Mouse (Mus musculus): Measurements from ENCODE around the gene Khnyn. TPM values are rescaled to one million over a fixed set of nuclear protein-coding genes. Genes with fewer than 3 reads are reported as not detected.

Gene Khnyn
- polyA plus RNA-seq, 1 experiment from 2014 or later = 8.7 TPM

- ATAC-seq (ENCODE audit: low FRiP score) (no peak), DNase-seq (ENCODE audit: low spot score, missing footprints) (peak; percentile 17)
- Histone ChIP-seq H3K9ac (ENCODE audit: low read length) (no peak overlapping the region), H3K4me2 (no peak overlapping the region), H3K36me3 (ENCODE audit: control insufficient read depth, insufficient read depth, low read length) (peaks cover 35% of the 10 kb centered on the region), H3K9me3 (ENCODE audit: control insufficient read depth, low read length) (no peaks in the 10 kb centered on the region), H3K27me3 (ENCODE audit: control insufficient read depth, insufficient read depth, low read length) (no peaks in the 10 kb centered on the region), H3K4me1 (ENCODE audit: control insufficient read depth, insufficient read depth, low read length) (no peaks in the 10 kb centered on the region), H3K4me3 (ENCODE audit: low read depth, low read length) (no peak overlapping the region), H3K27ac (ENCODE audit: low read depth, low read length) (no peak overlapping the region)
- 91% methylated on average over 14 of the region's 14 CpGs for WGBS
Observed at GRCm38 (mm10) chr14:55868230-55869026, 16.3 kb upstream of the Khnyn start.

DNA sequence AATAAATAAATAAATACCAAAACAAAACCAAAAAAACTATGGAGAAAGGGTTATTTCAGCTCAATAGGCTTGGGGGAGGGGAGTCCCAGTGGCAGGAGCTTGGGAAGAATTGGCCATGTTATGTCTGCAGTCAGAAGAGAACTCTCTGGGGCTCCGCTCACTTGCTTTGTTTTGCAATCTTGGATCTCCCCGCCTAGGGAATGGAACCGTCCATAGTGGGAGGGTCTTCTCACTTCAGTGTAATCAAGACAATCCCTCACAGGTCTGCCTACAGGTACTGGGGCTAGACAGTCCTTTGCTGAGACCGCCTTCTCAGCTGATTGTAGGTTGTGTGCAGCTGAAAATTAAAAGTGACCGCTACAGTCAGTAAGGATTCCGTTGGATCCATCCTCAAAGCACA lies 15.2 kb upstream of the Khnyn start:
- Histone ChIP-seq H3K36me3 (ENCODE audit: control insufficient read depth, insufficient read depth, low read length) (peaks cover 35% of the 10 kb centered on the region), H3K27me3 (ENCODE audit: control insufficient read depth, insufficient read depth, low read length) (no peaks in the 10 kb centered on the region), H3K9ac (ENCODE audit: low read length) (no peak overlapping the region), H3K4me2 (no peak overlapping the region), H3K9me3 (ENCODE audit: control insufficient read depth, low read length) (no peaks in the 10 kb centered on the region), H3K4me1 (ENCODE audit: control insufficient read depth, insufficient read depth, low read length) (no peaks in the 10 kb centered on the region), H3K27ac (ENCODE audit: low read depth, low read length) (no peak overlapping the region), H3K4me3 (ENCODE audit: low read depth, low read length) (no peak overlapping the region)
- ATAC-seq (ENCODE audit: low FRiP score) (no peak), DNase-seq (ENCODE audit: low spot score, missing footprints) (no peak)
- WGBS = 97% methylated on average over 6 of the region's 6 CpGs

DNA sequence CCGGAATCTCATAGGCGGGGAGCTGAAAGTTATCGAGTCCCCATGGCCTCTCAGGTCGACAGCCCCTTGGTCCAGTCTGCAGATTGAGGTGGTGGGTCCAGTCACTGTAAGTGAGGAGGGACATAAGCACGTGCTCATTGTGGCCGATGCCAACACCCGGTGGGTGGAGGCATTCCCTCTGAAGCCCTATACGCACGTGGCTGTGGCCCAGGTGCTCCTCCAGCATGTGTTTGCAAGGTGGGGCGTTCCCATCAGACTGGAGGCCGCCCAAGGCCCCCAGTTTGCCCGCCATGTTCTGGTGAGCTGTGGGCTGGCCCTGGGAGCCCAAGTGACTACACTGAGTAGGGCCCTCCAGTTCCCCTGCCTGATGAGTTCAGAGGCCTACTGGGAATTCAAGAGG lies 12.7 kb upstream of the Khnyn start:
- H3K4me3 ChIP-seq (ENCODE audit: low read depth, low read length) = no peak overlapping the region
- no peak overlapping the region for H3K27ac ChIP-seq (ENCODE audit: low read depth, low read length)
- no peaks in the 10 kb centered on the region for H3K27me3 ChIP-seq (ENCODE audit: control insufficient read depth, insufficient read depth, low read length)
- no peak overlapping the region for H3K4me2 ChIP-seq
- H3K4me1 ChIP-seq (ENCODE audit: control insufficient read depth, insufficient read depth, low read length) = no peaks in the 10 kb centered on the region
- H3K9ac ChIP-seq (ENCODE audit: low read length) = no peak overlapping the region
- DNase-seq (ENCODE audit: low spot score, missing footprints) (no peak), ATAC-seq (ENCODE audit: low FRiP score) (no peak)
- no peaks in the 10 kb centered on the region for H3K9me3 ChIP-seq (ENCODE audit: control insufficient read depth, low read length)
- 94% methylated on average over 12 of the region's 12 CpGs for WGBS
- peaks cover 27% of the 10 kb centered on the region; the same call in 1 of the 2 replicates for H3K36me3 ChIP-seq (ENCODE audit: control insufficient read depth, insufficient read depth, low read length)

DNA sequence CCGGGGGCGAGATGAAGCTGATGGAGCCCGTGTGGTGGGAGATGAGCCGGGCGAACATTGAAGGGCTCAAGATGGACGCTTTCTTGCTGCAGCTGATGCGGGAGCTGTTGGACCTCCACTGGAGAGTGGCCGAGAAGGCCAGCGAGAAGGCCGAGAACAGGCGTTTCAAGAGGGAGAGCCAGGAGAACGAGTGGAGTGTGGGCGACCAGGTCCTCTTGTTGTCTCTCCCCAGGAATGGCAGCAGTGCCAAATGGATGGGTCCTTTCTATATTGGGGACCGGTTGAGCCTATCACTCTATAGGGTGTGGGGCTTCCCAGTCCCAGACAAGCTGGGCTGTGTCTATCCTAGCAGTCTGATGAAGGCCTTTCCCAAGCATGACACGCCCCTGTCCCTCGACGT lies 12.2 kb upstream of the Khnyn start:
- no peaks in the 10 kb centered on the region for H3K9me3 ChIP-seq (ENCODE audit: control insufficient read depth, low read length)
- H3K4me1 ChIP-seq (ENCODE audit: control insufficient read depth, insufficient read depth, low read length) = no peaks in the 10 kb centered on the region
- H3K4me2 ChIP-seq = no peak overlapping the region
- no peak for DNase-seq (ENCODE audit: low spot score, missing footprints)
- H3K9ac ChIP-seq (ENCODE audit: low read length) = no peak overlapping the region
- no peak overlapping the region for H3K27ac ChIP-seq (ENCODE audit: low read depth, low read length)
- H3K36me3 ChIP-seq (ENCODE audit: control insufficient read depth, insufficient read depth, low read length) = peaks cover 27% of the 10 kb centered on the region; the same call in 1 of the 2 replicates
- H3K4me3 ChIP-seq (ENCODE audit: low read depth, low read length) = no peak overlapping the region
- ATAC-seq (ENCODE audit: low FRiP score) = no peak
- WGBS = 93% methylated on average over 17 of the region's 17 CpGs
- H3K27me3 ChIP-seq (ENCODE audit: control insufficient read depth, insufficient read depth, low read length) = no peaks in the 10 kb centered on the region

DNA sequence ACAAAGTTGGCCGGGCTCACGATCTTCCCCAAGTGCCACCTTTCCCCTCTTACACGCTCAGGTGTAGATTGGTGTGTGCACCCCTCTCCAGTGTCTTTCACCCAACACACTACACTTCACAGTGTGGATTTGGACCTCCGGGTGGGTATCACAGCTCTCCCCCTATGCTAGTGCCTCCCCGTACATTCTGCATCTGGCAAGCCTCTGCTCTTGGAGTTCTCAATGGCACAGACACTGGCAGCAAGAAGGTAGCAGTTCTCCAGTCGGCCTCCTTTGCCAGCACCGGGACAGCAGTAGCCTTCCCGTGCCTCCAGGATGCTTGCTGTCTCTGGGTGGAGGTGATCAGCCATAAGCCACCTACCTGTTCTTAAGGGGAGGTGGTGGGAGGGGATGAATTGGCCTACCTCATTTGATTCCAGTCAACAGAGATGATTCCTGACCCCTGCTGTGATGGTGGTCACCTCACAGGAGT lies 11.5 kb upstream of the Khnyn start:
- peaks cover 26% of the 10 kb centered on the region; the same call in 1 of the 2 replicates for H3K36me3 ChIP-seq (ENCODE audit: control insufficient read depth, insufficient read depth, low read length)
- no peak overlapping the region for H3K27ac ChIP-seq (ENCODE audit: low read depth, low read length)
- no peaks in the 10 kb centered on the region for H3K4me1 ChIP-seq (ENCODE audit: control insufficient read depth, insufficient read depth, low read length)
- no peak overlapping the region for H3K4me3 ChIP-seq (ENCODE audit: low read depth, low read length)
- DNase-seq (ENCODE audit: low spot score, missing footprints) = peak; percentile 90
- WGBS = 83% methylated on average over 8 of the region's 8 CpGs
- no peak overlapping the region; the same call in 1 of the 2 replicates for H3K9ac ChIP-seq (ENCODE audit: low read length)
- H3K27me3 ChIP-seq (ENCODE audit: control insufficient read depth, insufficient read depth, low read length) = no peaks in the 10 kb centered on the region
- peak; percentile 10; the same call in 1 of the 2 replicates for ATAC-seq (ENCODE audit: low FRiP score)
- no peaks in the 10 kb centered on the region for H3K9me3 ChIP-seq (ENCODE audit: control insufficient read depth, low read length)
- H3K4me2 ChIP-seq = no peak overlapping the region

DNA sequence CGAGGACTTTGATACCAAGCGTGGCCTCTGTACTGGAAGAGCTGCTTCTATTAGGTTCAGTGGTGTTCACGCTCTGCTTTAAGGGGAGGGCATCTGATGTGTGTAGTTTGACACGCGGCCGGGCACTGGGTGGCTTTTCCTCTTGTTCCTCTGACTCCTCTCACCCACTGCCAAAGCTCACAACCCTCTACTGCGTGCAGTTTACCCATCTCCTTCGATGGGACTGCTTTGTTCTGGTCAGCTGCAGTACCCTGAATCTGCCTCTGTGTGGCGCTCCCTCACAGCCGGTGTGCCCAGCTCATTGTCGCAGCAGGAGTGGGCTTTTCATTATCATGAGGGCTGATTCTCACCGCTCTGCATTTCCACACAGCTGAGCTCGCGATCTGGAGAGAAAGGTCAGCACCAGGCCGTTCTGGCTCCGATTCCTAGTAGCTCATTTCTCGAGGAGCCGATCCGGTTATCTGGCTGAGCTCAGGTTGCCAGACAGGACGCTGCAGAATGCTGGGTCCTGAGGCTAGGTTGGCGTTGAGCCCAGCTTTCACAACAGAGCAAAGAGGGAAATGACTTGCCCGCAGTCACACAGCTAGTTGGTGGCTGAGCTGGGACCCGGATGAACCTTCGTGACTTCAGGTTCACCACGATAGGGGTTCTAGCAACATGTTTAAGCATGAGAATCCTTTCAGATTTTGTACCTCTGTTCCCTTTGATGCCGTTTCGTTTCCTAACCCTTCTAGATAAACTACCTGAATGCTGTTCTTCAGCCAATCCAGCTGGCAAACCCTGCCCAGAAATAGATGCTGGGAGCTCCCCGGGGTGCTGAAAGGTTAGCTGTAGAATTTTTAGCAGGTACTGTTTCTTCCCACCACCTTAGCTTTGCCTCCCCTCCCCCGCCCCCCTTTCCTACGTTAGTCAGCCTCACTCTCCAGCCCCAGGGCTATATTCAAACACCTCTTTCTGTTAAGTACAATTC lies 10.7 kb upstream of the Khnyn start:
- DNase-seq (ENCODE audit: low spot score, missing footprints) (peak; percentile 98), ATAC-seq (ENCODE audit: low FRiP score) (peak; percentile 80)
- WGBS = 15% methylated on average over 30 of the region's 30 CpGs
- Histone ChIP-seq H3K4me3 (ENCODE audit: low read depth, low read length) (no peak overlapping the region), H3K9ac (ENCODE audit: low read length) (peak overlapping the region; percentile 17; the same call in 1 of the 2 replicates), H3K4me2 (peak overlapping the region; percentile 6), H3K36me3 (ENCODE audit: control insufficient read depth, insufficient read depth, low read length) (peaks cover 21% of the 10 kb centered on the region; the same call in 1 of the 2 replicates), H3K9me3 (ENCODE audit: control insufficient read depth, low read length) (no peaks in the 10 kb centered on the region), H3K4me1 (ENCODE audit: control insufficient read depth, insufficient read depth, low read length) (no peaks in the 10 kb centered on the region), H3K27me3 (ENCODE audit: control insufficient read depth, insufficient read depth, low read length) (no peaks in the 10 kb centered on the region), H3K27ac (ENCODE audit: low read depth, low read length) (no peak overlapping the region)

DNA sequence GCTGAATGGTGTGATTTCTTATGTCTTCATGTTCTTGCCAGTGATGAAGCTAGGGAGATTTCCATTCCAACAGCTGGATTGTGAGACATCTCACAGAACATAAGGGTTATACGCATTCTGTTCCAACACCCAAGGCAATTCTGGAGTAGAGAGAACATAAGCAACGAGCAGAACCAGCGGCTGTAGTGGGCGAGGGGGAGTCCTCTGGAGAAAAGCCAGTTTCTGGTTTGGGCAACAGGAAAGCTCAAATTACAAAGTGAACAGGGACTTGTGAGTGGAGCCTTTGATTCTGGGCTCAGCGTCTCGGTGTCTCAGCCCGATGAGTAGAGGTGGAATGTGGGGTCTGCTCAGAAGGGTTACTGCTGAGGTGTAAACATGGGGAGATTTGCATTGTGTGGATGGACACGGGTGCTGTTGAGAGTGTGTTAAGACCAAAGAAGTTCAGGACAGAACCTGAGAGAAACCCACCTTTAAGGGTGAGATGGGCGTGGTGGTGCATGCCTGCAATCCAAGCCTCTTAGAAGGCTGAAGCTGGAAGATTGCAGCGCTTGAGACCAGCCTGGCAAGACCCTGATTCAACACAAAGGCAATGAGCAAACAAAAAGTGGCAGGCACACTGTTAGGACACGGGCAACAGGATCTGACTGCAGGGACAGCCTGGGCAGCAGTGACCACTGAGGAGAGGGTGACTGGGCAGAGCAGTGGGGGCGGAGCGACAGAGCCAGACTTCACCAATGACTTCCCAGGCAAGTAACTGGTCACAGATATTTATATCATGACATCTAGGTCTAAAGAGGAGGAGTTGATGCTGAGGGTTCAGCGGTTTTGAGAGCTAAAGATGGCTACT lies 7.1 kb upstream of the Khnyn start:
- no peak overlapping the region for H3K9ac ChIP-seq (ENCODE audit: low read length)
- no peaks in the 10 kb centered on the region for H3K36me3 ChIP-seq (ENCODE audit: control insufficient read depth, insufficient read depth, low read length)
- H3K4me3 ChIP-seq (ENCODE audit: low read depth, low read length) = no peak overlapping the region
- ATAC-seq (ENCODE audit: low FRiP score) (no peak), DNase-seq (ENCODE audit: low spot score, missing footprints) (peak; percentile 83)
- H3K4me2 ChIP-seq = no peak overlapping the region
- no peaks in the 10 kb centered on the region for H3K9me3 ChIP-seq (ENCODE audit: control insufficient read depth, low read length)
- WGBS = 37% methylated on average over 14 of the region's 14 CpGs
- no peaks in the 10 kb centered on the region for H3K4me1 ChIP-seq (ENCODE audit: control insufficient read depth, insufficient read depth, low read length)
- no peak overlapping the region for H3K27ac ChIP-seq (ENCODE audit: low read depth, low read length)
- H3K27me3 ChIP-seq (ENCODE audit: control insufficient read depth, insufficient read depth, low read length) = no peaks in the 10 kb centered on the region

- Histone ChIP-seq H3K4me2 (no peak overlapping the region), H3K9ac (ENCODE audit: low read length) (no peak overlapping the region), H3K4me3 (ENCODE audit: low read depth, low read length) (no peak overlapping the region), H3K9me3 (ENCODE audit: control insufficient read depth, low read length) (no peaks in the 10 kb centered on the region), H3K4me1 (ENCODE audit: control insufficient read depth, insufficient read depth, low read length) (no peaks in the 10 kb centered on the region), H3K27me3 (ENCODE audit: control insufficient read depth, insufficient read depth, low read length) (no peaks in the 10 kb centered on the region), H3K27ac (ENCODE audit: low read depth, low read length) (no peak overlapping the region), H3K36me3 (ENCODE audit: control insufficient read depth, insufficient read depth, low read length) (no peaks in the 10 kb centered on the region)
- no peak for ATAC-seq (ENCODE audit: low FRiP score)
- WGBS = 31% methylated on average over 7 of the region's 7 CpGs
- DNase-seq (ENCODE audit: low spot score, missing footprints) = no peak
Observed at GRCm38 (mm10) chr14:55878316-55878940, 6.3 kb upstream of the Khnyn start.

Measured in midbrain, embryonic 11.5 days (tissue).